Mouse (Mus musculus): Measurements from ENCODE around the gene Zfp354b. TPM values are rescaled to one million over a fixed set of nuclear protein-coding genes. Genes with fewer than 3 reads are reported as not detected.

Gene Zfp354b
- total RNA-seq, 2 experiments from 2014 or later = 0.96 to 1.7 TPM

- peak; percentile 85 for DNase-seq
- intact Hi-C loops (cut with DNase I) = no loop called here
Measured at GRCm38 (mm10) chr11:50887390-50888128, 43.9 kb downstream of the Zfp354b start, which contains the start of gene Zfp454. Gene Zfp454 (minus strand): TSS chr11:50887651.

GRCm38 (mm10) chr11:50886933-50887293 lies 44.5 kb downstream of the Zfp354b start:
- peak in 1 of 2 experiments; percentile 21 for DNase-seq
- intact Hi-C loops (cut with DNase I) = no loop called here

- intact Hi-C loops (cut with DNase I) = no loop called here
- peak in 1 of 2 experiments; percentile 14 for DNase-seq
Measured at GRCm38 (mm10) chr11:50886231-50886932, 45.1 kb downstream of the Zfp354b start.

GRCm38 (mm10) chr11:50883756-50884155 lies 47.7 kb downstream of the Zfp354b start:
- DNase-seq = no peak
- intact Hi-C loops (cut with DNase I) = no loop called here

GRCm38 (mm10) chr11:50878641-50879040 lies 52.8 kb downstream of the Zfp354b start:
- no peak for DNase-seq
- intact Hi-C loops (cut with DNase I) = no loop called here

Other genes with a start within 250 kb of the Zfp354b start
- 1 to 10 TPM; 5.0 to 5.3 TPM for gene Zfp354c, start 103.9 kb downstream of the Zfp354b start, total RNA-seq (2021)
- gene Zfp879, start 90.1 kb downstream of the Zfp354b start, total RNA-seq (2021) = 1 to 10 TPM in 1 of 2 experiments, under 1 TPM in 1; 0.76 to 1.1 TPM
- gene Grm6, start 80.9 kb downstream of the Zfp354b start, total RNA-seq (2021) = not detected
- 1 to 10 TPM in 1 of 2 experiments, under 1 TPM in 1; 0.78 to 1.3 TPM for gene Zfp454, start 44.0 kb downstream of the Zfp354b start, total RNA-seq (2021)
- gene Zfp2, start 15.5 kb downstream of the Zfp354b start, total RNA-seq (2021) = 1 to 10 TPM; 2.6 to 3.2 TPM
- gene 4933414I15Rik, start 12.1 kb upstream of the Zfp354b start, total RNA-seq (2021) = not detected
- not detected for gene Prop1, start 22.1 kb upstream of the Zfp354b start, total RNA-seq (2021)
- gene Olfr1378, start 34.9 kb upstream of the Zfp354b start, total RNA-seq (2021) = not detected
- gene Olfr1377, start 50.3 kb upstream of the Zfp354b start, total RNA-seq (2021) = not detected
- not detected for gene Olfr51, start 72.0 kb upstream of the Zfp354b start, total RNA-seq (2021)
- gene Olfr54, start 82.6 kb upstream of the Zfp354b start, total RNA-seq (2021) = not detected
- gene Olfr1375, start 116.5 kb upstream of the Zfp354b start, total RNA-seq (2021) = not detected
- 1 to 10 TPM; 1.7 to 2.1 TPM for gene Zfp354a, start 127.6 kb upstream of the Zfp354b start, total RNA-seq (2021)

Data from heart, postnatal 14 days (tissue).